In the genomic region with DNA sequence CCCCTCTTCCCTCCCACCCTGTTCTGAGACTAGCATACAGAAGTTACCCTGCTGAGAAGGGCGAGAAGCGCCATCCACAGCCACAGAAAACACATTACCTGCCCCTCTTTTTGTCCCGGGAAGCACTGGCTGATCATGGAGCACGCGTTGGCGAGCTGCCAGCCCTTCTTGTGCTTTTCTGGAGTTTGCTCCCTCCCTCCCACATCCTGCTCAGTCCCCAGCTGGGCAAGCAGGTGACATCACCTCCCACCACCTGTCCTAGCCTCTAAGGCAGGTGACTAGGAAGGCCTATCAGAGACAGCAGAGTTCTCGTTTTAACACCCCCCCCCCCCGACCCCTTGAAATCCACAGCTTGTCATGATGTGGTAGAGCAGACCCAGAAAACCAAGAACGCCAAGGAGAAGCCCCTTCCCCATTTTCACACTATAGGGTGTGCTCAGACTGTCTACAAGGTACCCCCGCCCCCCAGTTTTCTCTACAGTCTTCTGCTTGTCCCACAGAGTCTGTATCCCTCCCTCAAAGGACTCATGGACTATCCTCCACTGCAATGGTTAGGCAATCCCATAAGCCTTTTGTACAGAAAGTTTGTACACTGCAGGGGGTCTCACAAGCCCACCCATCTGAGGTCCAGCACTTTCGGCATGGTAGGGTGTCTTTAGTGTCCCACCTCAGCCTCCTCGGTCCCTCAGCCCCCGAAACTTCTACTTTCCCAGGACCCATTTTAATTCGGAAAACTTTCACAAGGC, we compare ENCODE assay signal across 10 mouse cellular contexts. TPM values are rescaled to one million over a fixed set of nuclear protein-coding genes. Genes with fewer than 3 reads are reported as not detected.
DNase-seq lines count a peak whose midpoint lies in the region; ATAC-seq and TF ChIP-seq lines count a peak whose summit lies in the region.
"Had no signal": no experiment of that assay in that cellular context is flagged by ENCODE, and none has a peak within 500 bp of the region (broad histone marks: within the 10 kb centered on the region; RNA-seq: fewer than 3 reads in every experiment).

No protein-coding gene starts in this region.

- TF ChIP-seq POLR2A in thymus, adult 2 months (IDR thresholded peaks at IDR 0.05; ENCODE audit: control insufficient read depth, extremely low read depth, insufficient read depth, low read length, poor library complexity) = no peak

- H3K4me1 ChIP-seq in liver, embryonic 11.5 days (replicated peaks; ENCODE audit: control insufficient read depth, insufficient read depth, low read length) = peaks cover 4% of the 10 kb centered on the region
- 0 out of 2 replicates have a peak, but pooled peaks cover 5% of the 10 kb centered on the region for H3K4me1 ChIP-seq in kidney, embryonic 15.5 days
- H3K4me1 ChIP-seq in thymus, adult 2 months (replicated peaks; ENCODE audit: control insufficient read depth, insufficient read depth, low read length) = no peaks in the 10 kb centered on the region
- H3K4me1 ChIP-seq: heart, embryonic 15.5 days; limb, embryonic 13.5 days had no signal

- no peak overlapping the region for H3K4me3 ChIP-seq in liver, embryonic 11.5 days (ENCODE audit: low read depth, low read length)
- no peak overlapping the region for H3K4me3 ChIP-seq in kidney, embryonic 15.5 days (replicated peaks)
- no peak overlapping the region for H3K4me3 ChIP-seq in thymus, adult 2 months (ENCODE audit: control insufficient read depth, insufficient read depth, low read length)
- H3K4me3 ChIP-seq: heart, embryonic 15.5 days; limb, embryonic 13.5 days had no signal

- ATAC-seq in liver, embryonic 11.5 days (replicated peaks; ENCODE audit: low FRiP score) = no peak
- ATAC-seq in kidney, embryonic 15.5 days (replicated peaks; ENCODE audit: low FRiP score) = peak; percentile 55
- ATAC-seq in erythroid progenitor cell, adult 5-6 weeks (replicated peaks; ENCODE audit: low FRiP score, poor library complexity, severe bottlenecking) = no peak

- H3K9me3 ChIP-seq in liver, embryonic 11.5 days (ENCODE audit: control insufficient read depth, low read length) = no peaks in the 10 kb centered on the region
- H3K9me3 ChIP-seq in kidney, embryonic 15.5 days (replicated peaks) = no peaks in the 10 kb centered on the region
- H3K9me3 ChIP-seq: heart, embryonic 15.5 days; limb, embryonic 13.5 days had no signal

- H3K27ac ChIP-seq in liver, embryonic 11.5 days (ENCODE audit: low read depth, low read length) = no peak overlapping the region
- peak overlapping the region; percentile 77 for H3K27ac ChIP-seq in kidney, embryonic 15.5 days
- no peak overlapping the region for H3K27ac ChIP-seq in thymus, adult 2 months (ENCODE audit: control insufficient read depth, insufficient read depth, low read length)
- H3K27ac ChIP-seq: heart, embryonic 15.5 days; limb, embryonic 13.5 days had no signal

- H3K36me3 ChIP-seq in liver, embryonic 11.5 days (ENCODE audit: control insufficient read depth, insufficient read depth, low read length) = no peaks in the 10 kb centered on the region
- 0 out of 2 replicates have a peak, but pooled peaks cover 5% of the 10 kb centered on the region for H3K36me3 ChIP-seq in kidney, embryonic 15.5 days
- no peaks in the 10 kb centered on the region for H3K36me3 ChIP-seq in thymus, adult 2 months (ENCODE audit: control insufficient read depth, insufficient read depth, low read length)
- H3K36me3 ChIP-seq: heart, embryonic 15.5 days had no signal

- DNase-seq in liver = peak; percentile 50
- no peak for DNase-seq in liver, embryonic 11.5 days (ENCODE audit: low spot score)
- DNase-seq in cerebellum, adult 9-10 months = peak; percentile 91
- DNase-seq in lung, postnatal 36 days = peak; percentile 75
- DNase-seq in thymus, adult 2 months = no peak
- DNase-seq in urinary bladder, postnatal 36 days (ENCODE audit: low spot score in 2 of 2) = no peak

- TF ChIP-seq CTCF in thymus, adult 2 months (IDR thresholded peaks at IDR 0.05; ENCODE audit: borderline replicate concordance, control insufficient read depth, extremely low read depth, insufficient read depth, low read length, poor library complexity) = no peak

- H3K9ac ChIP-seq in liver, embryonic 11.5 days (ENCODE audit: low read depth, low read length) = no peak overlapping the region
- H3K9ac ChIP-seq in kidney, embryonic 15.5 days = no peak overlapping the region
- H3K9ac ChIP-seq: heart, embryonic 15.5 days; limb, embryonic 13.5 days had no signal

- WGBS in liver, embryonic 11.5 days = 73% methylated on average over 13 of the region's 14 CpGs
- WGBS in kidney, embryonic 15.5 days = 63% methylated on average over 14 of the region's 14 CpGs
- WGBS in thymus, adult 2 months = 84% methylated on average over 14 of the region's 14 CpGs

- H3K4me2 ChIP-seq in liver, embryonic 11.5 days = no peak overlapping the region
- H3K4me2 ChIP-seq in kidney, embryonic 15.5 days = peak overlapping the region; percentile 36
- H3K4me2 ChIP-seq: heart, embryonic 15.5 days; limb, embryonic 13.5 days had no signal

- H3K27me3 ChIP-seq in liver, embryonic 11.5 days (replicated peaks; ENCODE audit: control insufficient read depth, insufficient read depth, low read length) = no peaks in the 10 kb centered on the region
- no peaks in the 10 kb centered on the region for H3K27me3 ChIP-seq in kidney, embryonic 15.5 days
- H3K27me3 ChIP-seq in thymus, adult 2 months (ENCODE audit: control insufficient read depth, insufficient read depth, low read length) = no peaks in the 10 kb centered on the region
- H3K27me3 ChIP-seq: heart, embryonic 15.5 days; limb, embryonic 13.5 days had no signal

RNA-seq across cellular contexts. Expression of gene Ccdc120, which starts 11.2 kb away (rescaled TPM):
- polyA plus RNA-seq in liver, embryonic 11.5 days (2014; fragmentation: Nextera tagmentation; extraction: Ambion mirVana) = 4.7 and 6.5 TPM in 2 replicates
- 19.6 and 20.2 TPM in 2 replicates for polyA plus RNA-seq in kidney, embryonic 15.5 days (2015; fragmentation: Nextera tagmentation; extraction: Ambion mirVana)
- 6.8 and 9.3 TPM in 2 replicates for polyA plus RNA-seq in thymus, adult 2 months (2012; rRNA removed)
- not detected in 2 replicates for total RNA-seq in erythroid progenitor cell, adult 5-6 weeks (2015; ENCODE audit: low replicate concordance)
- total RNA-seq in erythroid progenitor cell, adult 5-6 weeks (2017; ENCODE audit: low replicate concordance) = not detected in 2 replicates

RNA-seq across cellular contexts. Expression of gene Praf2, which starts 11.3 kb away (rescaled TPM):
- 29.8 and 32.0 TPM in 2 replicates for polyA plus RNA-seq in liver, embryonic 11.5 days (2014; fragmentation: Nextera tagmentation; extraction: Ambion mirVana)
- 64.4 and 68.9 TPM in 2 replicates for polyA plus RNA-seq in kidney, embryonic 15.5 days (2015; fragmentation: Nextera tagmentation; extraction: Ambion mirVana)
- 39.9 and 44.4 TPM in 2 replicates for polyA plus RNA-seq in thymus, adult 2 months (2012; rRNA removed)
- total RNA-seq in erythroid progenitor cell, adult 5-6 weeks (2015; ENCODE audit: low replicate concordance) = 1.3 and 2.5 TPM in 2 replicates
- 2.1 TPM in 1 of 2 replicates, not detected in the other for total RNA-seq in erythroid progenitor cell, adult 5-6 weeks (2017; ENCODE audit: low replicate concordance)

RNA-seq across cellular contexts. Expression of gene Gm45208, which starts 17.5 kb away (rescaled TPM):
- not detected in 2 replicates for polyA plus RNA-seq in liver, embryonic 11.5 days (2014; fragmentation: Nextera tagmentation; extraction: Ambion mirVana)
- 0.96 TPM in 1 of 2 replicates, not detected in the other for polyA plus RNA-seq in kidney, embryonic 15.5 days (2015; fragmentation: Nextera tagmentation; extraction: Ambion mirVana)
- 1.8 and 1.9 TPM in 2 replicates for polyA plus RNA-seq in thymus, adult 2 months (2012; rRNA removed)
- not detected in 2 replicates for total RNA-seq in erythroid progenitor cell, adult 5-6 weeks (2015; ENCODE audit: low replicate concordance)
- not detected in 2 replicates for total RNA-seq in erythroid progenitor cell, adult 5-6 weeks (2017; ENCODE audit: low replicate concordance)
- polyA plus RNA-seq: heart, embryonic 15.5 days had no signal

RNA-seq across cellular contexts. Expression of gene Tfe3, which starts 22.9 kb away (rescaled TPM):
- 15.9 and 16.0 TPM in 2 replicates for polyA plus RNA-seq in liver, embryonic 11.5 days (2014; fragmentation: Nextera tagmentation; extraction: Ambion mirVana)
- 26.3 and 30.9 TPM in 2 replicates for polyA plus RNA-seq in kidney, embryonic 15.5 days (2015; fragmentation: Nextera tagmentation; extraction: Ambion mirVana)
- 26.4 and 29.5 TPM in 2 replicates for polyA plus RNA-seq in thymus, adult 2 months (2012; rRNA removed)
- 18.9 and 23.4 TPM in 2 replicates for total RNA-seq in erythroid progenitor cell, adult 5-6 weeks (2015; ENCODE audit: low replicate concordance)
- total RNA-seq in erythroid progenitor cell, adult 5-6 weeks (2017; ENCODE audit: low replicate concordance) = 21.5 and 22.7 TPM in 2 replicates

RNA-seq across cellular contexts. Expression of gene Wdr45, which starts 25.4 kb away (rescaled TPM):
- 13.7 and 15.2 TPM in 2 replicates for polyA plus RNA-seq in liver, embryonic 11.5 days (2014; fragmentation: Nextera tagmentation; extraction: Ambion mirVana)
- 35.4 and 38.6 TPM in 2 replicates for polyA plus RNA-seq in kidney, embryonic 15.5 days (2015; fragmentation: Nextera tagmentation; extraction: Ambion mirVana)
- 86.6 and 105 TPM in 2 replicates for polyA plus RNA-seq in thymus, adult 2 months (2012; rRNA removed)
- 42.2 and 59.5 TPM in 2 replicates for total RNA-seq in erythroid progenitor cell, adult 5-6 weeks (2015; ENCODE audit: low replicate concordance)
- total RNA-seq in erythroid progenitor cell, adult 5-6 weeks (2017; ENCODE audit: low replicate concordance) = 36.0 and 46.8 TPM in 2 replicates

Comparison
In these comparisons a context has a peak if more than half of its experiments do, and no peak if none do; other contexts are left out.
1. DNase-seq: peak in liver (single experiment), cerebellum, adult 9-10 months (single experiment) and lung, postnatal 36 days (single experiment); none in liver, embryonic 11.5 days (single experiment), thymus, adult 2 months (single experiment) and urinary bladder, postnatal 36 days (0 of 2).